Mouse (Mus musculus): ENCODE measurements around the gene Rhbdl1.

GRCm38 (mm10) chr17:25886806-25887205 is 49.7 kb upstream of the Rhbdl1 start:
- TF ChIP-seq CTCF (IDR thresholded peaks at IDR 0.05; ENCODE audit: extremely low read depth, insufficient read depth, low read length) (no peak), POLR2A (IDR thresholded peaks at IDR 0.05; ENCODE audit: extremely low read depth, insufficient read depth, low read length) (no peak)

Measured in cortical plate, adult 2 months (tissue).